Mouse (Mus musculus): ENCODE measurements around the gene Ide. TPM values are rescaled to one million over a fixed set of nuclear protein-coding genes. Genes with fewer than 3 reads are reported as not detected.

The Ide gene
- polyA plus RNA-seq, 1 experiment from 2014 or later: 44.0 TPM

DNA sequence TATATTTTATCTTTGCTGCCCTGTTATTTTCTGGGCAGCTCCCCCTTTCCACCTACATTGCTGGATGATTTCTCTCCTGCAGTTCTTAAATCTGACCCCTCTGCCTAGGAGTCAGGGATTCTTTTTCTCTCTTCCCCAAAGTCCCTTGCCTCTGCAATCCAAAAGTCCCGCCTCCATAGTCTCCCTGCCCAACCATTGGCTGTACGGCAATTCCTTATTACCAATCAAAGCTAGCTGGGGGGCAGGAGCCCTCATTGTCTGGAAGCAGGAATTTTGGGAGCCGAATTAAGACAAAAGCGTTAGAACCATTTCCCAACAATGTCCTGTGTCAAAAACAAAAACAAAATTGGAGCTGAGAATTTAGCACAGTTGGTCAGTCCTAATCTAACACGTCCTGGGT, 24.9 kb upstream of the Ide start:
- no peaks in the 10 kb centered on the region for H3K9me3 ChIP-seq (replicated peaks)
- H3K27ac ChIP-seq: no peak overlapping the region
- WGBS: 30% methylated on average over 5 of the region's 5 CpGs
- no peak overlapping the region for H3K9ac ChIP-seq
- no peaks in the 10 kb centered on the region for H3K27me3 ChIP-seq
- H3K36me3 ChIP-seq: no peaks in the 10 kb centered on the region
- H3K4me1 ChIP-seq: no peaks in the 10 kb centered on the region
- H3K4me3 ChIP-seq: no peak overlapping the region
- H3K4me2 ChIP-seq (replicated peaks): 0 out of 2 replicates have a peak overlapping the region, but pooled peaks have one; percentile 11
- ATAC-seq (ENCODE audit: low FRiP score): no peak

DNA sequence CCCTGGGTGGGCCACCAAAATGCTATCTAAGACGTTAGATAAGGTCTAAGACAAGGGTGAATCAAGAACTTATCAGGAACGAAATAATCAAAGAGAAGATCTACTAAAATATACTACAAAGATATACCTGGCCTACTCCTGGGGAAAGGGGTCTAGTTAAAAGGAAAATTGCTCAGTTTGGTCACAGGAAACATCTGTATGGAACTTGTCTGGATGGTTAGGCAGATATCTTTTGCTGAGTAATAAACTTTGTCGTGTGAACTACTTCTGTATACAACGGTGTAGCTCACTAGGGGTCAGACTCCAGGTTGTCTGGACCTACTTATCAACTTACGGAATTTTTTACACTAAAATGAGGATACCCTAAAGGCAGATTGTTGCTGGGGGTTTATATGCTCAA, 22.4 kb upstream of the Ide start:
- Histone ChIP-seq H3K27ac (no peak overlapping the region), H3K4me3 (no peak overlapping the region), H3K9ac (no peak overlapping the region), H3K9me3 (replicated peaks) (no peaks in the 10 kb centered on the region), H3K4me2 (replicated peaks) (no peak overlapping the region), H3K36me3 (no peaks in the 10 kb centered on the region), H3K27me3 (no peaks in the 10 kb centered on the region), H3K4me1 (no peaks in the 10 kb centered on the region)
- ATAC-seq (ENCODE audit: low FRiP score): no peak
- 77% methylated on average over 5 of the region's 5 CpGs for WGBS

DNA sequence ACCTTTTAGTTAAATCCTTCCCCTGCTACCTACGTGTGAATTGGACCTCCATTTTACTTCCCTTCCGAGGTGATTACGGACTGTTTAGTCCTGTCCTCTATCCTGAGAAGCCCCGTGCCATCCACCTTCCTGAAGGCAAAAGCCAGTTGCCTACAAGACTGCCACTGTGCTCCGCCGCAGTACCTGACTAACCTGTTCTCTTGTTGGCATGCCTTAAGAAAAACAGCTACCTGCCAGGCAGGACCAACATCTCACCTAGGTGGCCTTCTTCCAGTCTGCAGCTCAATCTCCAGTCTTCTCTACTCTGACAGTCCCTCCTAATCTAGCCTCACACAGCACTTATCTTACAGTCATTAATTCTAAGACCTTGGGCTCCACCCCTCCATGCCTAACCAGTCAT, 15.7 kb upstream of the Ide start:
- Histone ChIP-seq H3K9me3 (replicated peaks) (no peaks in the 10 kb centered on the region), H3K4me1 (no peaks in the 10 kb centered on the region), H3K4me2 (replicated peaks) (no peak overlapping the region), H3K27me3 (no peaks in the 10 kb centered on the region), H3K9ac (no peak overlapping the region), H3K36me3 (0 out of 2 replicates have a peak, but pooled peaks cover 4% of the 10 kb centered on the region), H3K4me3 (no peak overlapping the region), H3K27ac (no peak overlapping the region)
- no peak for ATAC-seq (ENCODE audit: low FRiP score)
- 95% methylated on average over 6 of the region's 6 CpGs for WGBS

DNA sequence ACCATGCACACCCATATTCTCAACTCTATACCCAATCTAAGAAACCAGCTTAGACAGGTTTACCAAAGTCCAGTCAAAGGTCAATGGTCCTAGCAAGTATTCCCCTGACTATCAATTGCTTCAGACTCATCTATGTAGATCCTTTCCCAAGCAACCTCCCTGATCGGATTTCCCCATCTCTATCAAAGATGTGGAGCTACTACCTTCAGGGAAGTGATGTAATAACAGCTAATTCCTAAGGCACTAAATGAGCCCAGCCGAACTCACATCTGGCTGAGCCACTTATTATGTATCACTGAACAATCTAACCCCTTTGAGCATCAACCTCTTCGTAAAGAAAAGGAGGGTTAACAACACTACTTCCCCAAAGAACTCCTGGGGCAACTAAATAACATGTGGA, 15.1 kb upstream of the Ide start:
- no peak for ATAC-seq (ENCODE audit: low FRiP score)
- 96% methylated on average over 3 of the region's 3 CpGs for WGBS
- Histone ChIP-seq H3K4me3 (no peak overlapping the region), H3K27ac (no peak overlapping the region), H3K9me3 (replicated peaks) (no peaks in the 10 kb centered on the region), H3K27me3 (no peaks in the 10 kb centered on the region), H3K9ac (no peak overlapping the region), H3K4me1 (no peaks in the 10 kb centered on the region), H3K36me3 (0 out of 2 replicates have a peak, but pooled peaks cover 4% of the 10 kb centered on the region), H3K4me2 (replicated peaks) (no peak overlapping the region)

DNA sequence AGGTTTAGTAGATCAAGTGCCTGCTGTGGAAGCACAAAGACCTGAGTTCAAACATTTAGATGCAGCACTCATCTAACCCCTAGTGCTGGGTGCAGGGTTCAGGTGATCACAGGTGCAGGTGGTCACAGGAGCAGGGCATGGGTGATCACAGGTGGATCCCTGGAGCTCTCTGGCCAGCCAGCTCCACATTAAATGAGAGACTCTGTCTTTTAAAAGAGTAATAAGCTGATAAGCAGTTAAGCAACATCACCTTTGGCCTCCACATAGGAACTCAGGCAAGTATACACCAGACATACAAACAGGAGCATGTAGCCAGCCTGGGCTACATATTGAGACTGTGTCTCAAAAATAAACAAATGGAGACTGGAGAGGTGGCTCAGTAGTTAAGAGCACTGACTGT, 11.3 kb upstream of the Ide start:
- ATAC-seq (ENCODE audit: low FRiP score): no peak
- Histone ChIP-seq H3K4me1 (no peaks in the 10 kb centered on the region), H3K4me3 (no peak overlapping the region), H3K27me3 (no peaks in the 10 kb centered on the region), H3K9me3 (replicated peaks) (no peaks in the 10 kb centered on the region), H3K9ac (no peak overlapping the region), H3K36me3 (0 out of 2 replicates have a peak, but pooled peaks cover 4% of the 10 kb centered on the region), H3K4me2 (replicated peaks) (no peak overlapping the region), H3K27ac (no peak overlapping the region)

DNA sequence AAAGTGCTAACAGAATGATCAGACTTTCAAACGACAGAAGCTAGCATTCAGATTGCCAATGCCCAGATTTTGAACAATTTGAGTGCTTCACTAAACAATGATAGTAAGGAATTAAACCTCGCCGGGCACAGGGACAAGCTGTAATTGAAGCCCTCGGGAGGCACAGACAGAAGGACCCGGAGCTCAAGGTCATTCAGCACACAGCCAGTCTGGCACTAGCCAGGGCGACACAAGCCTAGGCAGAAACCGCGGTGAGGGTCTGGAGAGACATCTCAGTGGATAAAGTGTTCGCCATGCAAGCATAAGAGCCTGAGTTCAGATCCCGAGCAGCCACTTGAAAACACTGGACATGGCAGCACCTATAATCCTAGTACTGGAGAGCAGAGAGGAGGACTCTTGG, 10.7 kb upstream of the Ide start:
- Histone ChIP-seq H3K27ac (no peak overlapping the region), H3K4me1 (no peaks in the 10 kb centered on the region), H3K4me3 (no peak overlapping the region), H3K36me3 (0 out of 2 replicates have a peak, but pooled peaks cover 4% of the 10 kb centered on the region), H3K27me3 (no peaks in the 10 kb centered on the region), H3K4me2 (replicated peaks) (no peak overlapping the region), H3K9me3 (replicated peaks) (no peaks in the 10 kb centered on the region), H3K9ac (no peak overlapping the region)
- ATAC-seq (ENCODE audit: low FRiP score): no peak
- 89% methylated on average over 10 of the region's 10 CpGs for WGBS

DNA sequence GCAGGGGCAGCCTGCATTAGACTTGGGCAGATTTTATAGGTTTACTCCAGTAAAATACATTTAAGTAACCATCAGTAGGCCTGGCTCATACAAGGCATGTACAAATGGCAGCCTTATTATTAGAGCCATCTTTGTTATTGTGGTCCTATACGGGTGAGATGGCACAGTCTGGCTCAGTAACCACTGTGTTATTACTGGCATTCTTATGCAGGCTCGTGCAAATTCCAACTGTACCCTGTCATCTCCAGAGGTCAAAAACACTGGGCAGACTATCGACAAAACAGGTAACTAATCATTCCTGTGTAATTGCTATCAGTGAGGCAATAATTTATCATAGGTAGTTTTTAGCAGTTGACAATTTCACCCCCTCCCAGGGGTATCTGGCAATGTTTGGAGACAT, 8.6 kb upstream of the Ide start:
- H3K27ac ChIP-seq: no peak overlapping the region
- no peaks in the 10 kb centered on the region for H3K4me1 ChIP-seq
- 83% methylated on average over 3 of the region's 3 CpGs for WGBS
- H3K27me3 ChIP-seq: no peaks in the 10 kb centered on the region
- no peaks in the 10 kb centered on the region for H3K9me3 ChIP-seq (replicated peaks)
- no peak overlapping the region for H3K4me2 ChIP-seq (replicated peaks)
- ATAC-seq (ENCODE audit: low FRiP score): no peak
- H3K4me3 ChIP-seq: no peak overlapping the region
- 0 out of 2 replicates have a peak, but pooled peaks cover 2% of the 10 kb centered on the region for H3K36me3 ChIP-seq
- H3K9ac ChIP-seq: no peak overlapping the region

DNA sequence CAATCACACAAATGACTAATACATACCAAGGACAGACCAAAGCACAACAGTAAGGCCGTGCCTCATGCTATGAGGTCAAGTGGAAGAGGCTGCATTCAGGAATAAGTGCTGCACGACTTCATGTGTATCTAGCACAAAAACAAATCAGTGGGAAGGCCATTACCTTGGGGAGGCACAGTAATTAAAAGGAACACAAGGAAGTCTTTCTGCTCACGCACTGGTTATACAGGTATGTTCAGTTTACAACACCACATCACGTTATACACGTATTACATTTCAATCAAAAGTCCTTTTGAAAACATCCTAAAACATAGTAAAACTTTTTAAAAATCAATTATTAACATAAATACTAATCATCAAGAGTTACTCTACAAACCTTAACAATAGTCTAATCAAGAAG, 6.2 kb upstream of the Ide start:
- WGBS: 79% methylated on average over 5 of the region's 5 CpGs
- no peak for ATAC-seq (ENCODE audit: low FRiP score)

DNA sequence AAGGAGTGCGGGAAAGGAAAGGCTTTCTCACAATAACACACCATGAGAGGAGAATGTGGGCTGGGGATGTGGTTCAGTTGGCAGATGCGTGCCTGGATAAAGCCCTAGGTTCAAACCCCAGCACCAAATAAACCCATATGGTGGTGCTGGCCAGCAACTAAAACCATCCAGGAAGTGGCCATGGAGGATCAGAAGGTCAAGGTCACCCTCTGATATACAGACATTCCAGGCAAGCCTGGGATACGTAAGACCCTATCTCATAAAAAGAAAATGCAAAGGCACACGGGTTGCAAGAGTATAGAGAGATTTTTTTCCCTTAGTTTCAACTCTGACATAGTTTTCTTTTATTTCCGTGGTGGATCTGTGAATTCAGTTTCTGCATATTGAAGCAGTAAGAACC, 3.3 kb upstream of the Ide start:
- no peak overlapping the region for H3K27ac ChIP-seq
- H3K27me3 ChIP-seq: no peaks in the 10 kb centered on the region
- no peak overlapping the region for H3K4me2 ChIP-seq (replicated peaks)
- WGBS: 85% methylated on average over 5 of the region's 5 CpGs
- H3K9ac ChIP-seq: no peak overlapping the region
- H3K4me1 ChIP-seq: no peaks in the 10 kb centered on the region
- no peaks in the 10 kb centered on the region for H3K9me3 ChIP-seq (replicated peaks)
- ATAC-seq (ENCODE audit: low FRiP score): no peak
- H3K4me3 ChIP-seq: no peak overlapping the region
- H3K36me3 ChIP-seq: no peaks in the 10 kb centered on the region

More for the DNA sequence above, 6.2 kb upstream of the Ide start:
- Histone ChIP-seq H3K36me3 (no peaks in the 10 kb centered on the region), H3K27me3 (no peaks in the 10 kb centered on the region), H3K27ac (no peak overlapping the region), H3K4me1 (no peaks in the 10 kb centered on the region), H3K9me3 (replicated peaks) (no peaks in the 10 kb centered on the region), H3K4me2 (replicated peaks) (no peak overlapping the region), H3K4me3 (no peak overlapping the region), H3K9ac (no peak overlapping the region)

DNA sequence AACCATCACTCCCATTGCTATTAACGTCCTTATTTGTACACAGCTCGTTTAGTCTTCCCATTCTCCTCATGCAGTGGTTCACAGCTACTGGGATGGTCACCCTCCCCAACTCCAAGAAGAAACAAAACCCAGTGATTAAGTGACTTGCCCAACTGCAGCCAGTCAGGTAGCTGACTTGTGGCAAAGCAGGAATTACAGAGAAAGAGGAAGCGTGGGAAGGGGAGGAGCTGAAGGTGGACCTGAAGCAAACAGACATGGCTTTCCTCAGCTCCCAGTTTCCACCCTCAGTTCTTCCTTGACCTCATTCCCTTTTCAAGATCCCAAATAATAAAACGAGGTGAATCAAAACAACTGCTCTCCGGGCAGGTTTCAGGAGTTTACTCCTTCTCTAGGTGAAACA, 2.8 kb upstream of the Ide start:
- Histone ChIP-seq H3K36me3 (no peaks in the 10 kb centered on the region), H3K9me3 (replicated peaks) (no peaks in the 10 kb centered on the region), H3K27ac (no peak overlapping the region), H3K4me3 (no peak overlapping the region), H3K27me3 (no peaks in the 10 kb centered on the region), H3K4me2 (replicated peaks) (no peak overlapping the region), H3K4me1 (no peaks in the 10 kb centered on the region), H3K9ac (no peak overlapping the region)
- ATAC-seq (ENCODE audit: low FRiP score): no peak
- 77% methylated on average over 5 of the region's 5 CpGs for WGBS

DNA sequence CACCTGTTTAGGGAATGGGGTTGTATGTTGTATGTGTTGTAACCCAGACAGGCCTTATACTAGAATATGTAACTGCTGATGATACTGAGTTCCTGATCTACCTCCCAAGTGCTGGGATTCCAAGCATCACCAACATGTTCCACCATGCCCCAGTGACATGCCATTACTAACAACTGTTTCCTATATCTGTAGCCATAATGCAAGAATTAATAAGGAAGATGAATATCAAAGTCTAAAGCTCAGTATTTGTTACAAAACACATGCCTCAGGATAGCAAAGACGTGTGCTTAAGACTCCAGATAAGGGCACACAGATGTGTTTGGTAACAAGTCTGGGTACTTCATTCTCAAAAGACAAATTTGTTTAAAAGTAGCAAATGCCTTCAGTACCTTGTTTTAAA, 2.3 kb downstream of the Ide start:
- H3K36me3 ChIP-seq: no peaks in the 10 kb centered on the region
- no peak overlapping the region for H3K4me3 ChIP-seq
- no peak for ATAC-seq (ENCODE audit: low FRiP score)
- no peak overlapping the region for H3K9ac ChIP-seq
- no peak overlapping the region for H3K27ac ChIP-seq
- no peaks in the 10 kb centered on the region for H3K4me1 ChIP-seq
- H3K27me3 ChIP-seq: no peaks in the 10 kb centered on the region
- no peaks in the 10 kb centered on the region for H3K9me3 ChIP-seq (replicated peaks)
- H3K4me2 ChIP-seq (replicated peaks): no peak overlapping the region
- WGBS: 89% methylated on average over 1 of the region's 1 CpGs

DNA sequence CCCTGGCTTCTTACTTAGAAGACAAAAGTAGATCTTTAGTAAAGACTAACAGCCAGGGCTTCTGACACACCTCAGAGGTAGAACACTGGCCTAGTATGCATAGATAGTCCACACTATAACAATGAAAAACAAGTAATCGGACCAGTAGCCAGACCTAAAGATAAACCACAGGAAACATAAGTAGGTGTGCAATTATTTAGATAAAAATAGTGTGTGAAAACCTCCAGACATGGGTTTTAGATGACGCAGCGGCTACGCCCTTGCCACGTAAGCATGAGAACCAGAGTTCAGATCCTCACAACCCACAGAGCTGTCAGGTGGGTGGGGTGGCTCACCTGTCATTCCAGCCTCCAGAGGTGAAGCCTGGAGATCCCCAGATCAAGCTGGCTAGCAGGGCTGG, 4.3 kb downstream of the Ide start:
- Histone ChIP-seq H3K27ac (no peak overlapping the region), H3K36me3 (peaks cover 9% of the 10 kb centered on the region), H3K9ac (no peak overlapping the region), H3K9me3 (replicated peaks) (no peaks in the 10 kb centered on the region), H3K4me1 (no peaks in the 10 kb centered on the region), H3K27me3 (no peaks in the 10 kb centered on the region), H3K4me3 (no peak overlapping the region), H3K4me2 (replicated peaks) (no peak overlapping the region)
- 94% methylated on average over 5 of the region's 5 CpGs for WGBS
- no peak for ATAC-seq (ENCODE audit: low FRiP score)

DNA sequence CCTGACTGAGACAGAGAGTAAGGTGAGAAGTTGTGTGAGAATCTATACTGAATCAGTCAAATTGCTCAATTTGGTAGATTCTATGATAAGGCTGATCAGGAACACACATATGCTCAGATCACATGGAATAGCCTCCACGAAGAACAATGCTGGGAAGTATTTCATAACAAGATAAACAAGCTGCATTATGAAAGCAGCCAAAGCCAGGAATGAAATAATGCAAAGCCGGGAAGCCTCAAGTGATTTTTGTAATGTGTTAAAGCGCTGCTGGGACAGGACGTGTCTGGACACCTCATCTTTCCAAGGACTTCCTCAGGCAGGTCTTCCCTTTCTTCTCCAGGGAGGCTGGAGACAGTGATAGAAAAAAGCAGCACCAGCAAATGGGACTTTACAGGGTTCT, 4.9 kb downstream of the Ide start:
- Histone ChIP-seq H3K4me2 (replicated peaks) (no peak overlapping the region), H3K9ac (no peak overlapping the region), H3K27me3 (no peaks in the 10 kb centered on the region), H3K36me3 (peaks cover 15% of the 10 kb centered on the region), H3K4me3 (no peak overlapping the region), H3K27ac (no peak overlapping the region), H3K9me3 (replicated peaks) (no peaks in the 10 kb centered on the region), H3K4me1 (no peaks in the 10 kb centered on the region)
- ATAC-seq (ENCODE audit: low FRiP score): no peak
- 92% methylated on average over 4 of the region's 4 CpGs for WGBS

DNA sequence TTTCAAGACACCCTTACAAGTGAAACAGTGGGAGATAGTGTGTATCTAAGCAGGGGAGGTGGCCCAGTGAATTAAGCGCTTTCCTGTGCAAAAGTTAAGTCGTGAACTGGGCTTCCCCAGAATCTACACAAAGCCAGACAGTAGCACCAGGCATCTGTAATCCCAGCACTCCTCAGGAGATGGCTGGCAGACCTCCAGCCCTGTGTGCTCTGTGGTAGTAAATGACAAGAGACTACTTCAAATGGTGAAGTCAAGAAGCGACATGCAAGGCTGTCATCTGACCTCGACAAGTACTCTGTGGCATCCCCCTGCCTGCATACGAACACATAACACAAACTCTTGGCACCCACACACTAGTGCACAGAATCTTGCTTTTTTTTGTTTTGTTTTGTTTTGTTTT, 10.4 kb downstream of the Ide start:
- 85% methylated on average over 5 of the region's 5 CpGs for WGBS
- Histone ChIP-seq H3K4me2 (replicated peaks) (no peak overlapping the region), H3K36me3 (peaks cover 20% of the 10 kb centered on the region), H3K4me3 (no peak overlapping the region), H3K9me3 (replicated peaks) (no peaks in the 10 kb centered on the region), H3K27me3 (no peaks in the 10 kb centered on the region), H3K27ac (no peak overlapping the region), H3K4me1 (no peaks in the 10 kb centered on the region), H3K9ac (no peak overlapping the region)
- no peak for ATAC-seq (ENCODE audit: low FRiP score)

Measured in hindbrain, embryonic 12.5 days (tissue).